Mouse (Mus musculus): ENCODE measurements around the gene Abcg8. TPM values are rescaled to one million over a fixed set of nuclear protein-coding genes. Genes with fewer than 3 reads are reported as not detected.

The Abcg8 gene
- polyA plus RNA-seq, 1 experiment from 2014 or later = 0.58 TPM

DNA sequence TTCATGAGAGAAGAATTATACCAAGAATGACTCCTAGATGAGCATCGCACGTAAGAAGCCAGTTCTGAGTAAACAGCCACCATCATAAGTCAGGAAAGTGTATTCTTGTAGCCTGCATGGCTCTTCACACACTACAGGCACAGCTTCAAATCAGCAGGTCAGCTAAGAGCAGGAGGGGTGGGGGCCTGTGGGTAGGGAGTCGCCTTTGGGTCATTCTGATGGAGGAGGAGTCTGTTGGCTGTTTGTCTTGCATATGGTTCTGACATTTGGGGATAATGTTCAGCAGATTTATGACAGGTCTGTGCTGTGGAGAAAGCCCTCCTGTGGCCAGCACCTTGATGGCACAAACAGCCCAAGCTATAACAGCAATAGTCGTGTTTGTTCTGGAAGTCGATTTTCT is 19.9 kb upstream of the Abcg8 start:
- WGBS (ENCODE audit: insufficient replicate concordance) = 61% methylated on average over 5 of the region's 5 CpGs
- Histone ChIP-seq H3K4me1 (ENCODE audit: control insufficient read depth, low read depth, low read length) (no peaks in the 10 kb centered on the region), H3K4me2 (ENCODE audit: low read depth, low read length) (no peak overlapping the region), H3K9ac (ENCODE audit: low read depth, low read length) (no peak overlapping the region), H3K27me3 (ENCODE audit: control insufficient read depth, insufficient read depth, low read depth, low read length) (no peaks in the 10 kb centered on the region), H3K4me3 (ENCODE audit: low read depth, low read length) (no peak overlapping the region), H3K9me3 (replicated peaks; ENCODE audit: control insufficient read depth, low read length) (no peaks in the 10 kb centered on the region), H3K36me3 (ENCODE audit: control insufficient read depth, insufficient read depth) (no peaks in the 10 kb centered on the region), H3K27ac (ENCODE audit: low read length) (no peak overlapping the region)
- ATAC-seq (ENCODE audit: low read depth) = no peak

- no peak overlapping the region for H3K9ac ChIP-seq (ENCODE audit: low read depth, low read length)
- WGBS (ENCODE audit: insufficient replicate concordance) = 65% methylated on average over 19 of the region's 19 CpGs
- no peaks in the 10 kb centered on the region for H3K27me3 ChIP-seq (ENCODE audit: control insufficient read depth, insufficient read depth, low read depth, low read length)
- no peak overlapping the region for H3K27ac ChIP-seq (ENCODE audit: low read length)
- no peak overlapping the region for H3K4me3 ChIP-seq (ENCODE audit: low read depth, low read length)
- no peak for ATAC-seq (ENCODE audit: low read depth)
- no peak overlapping the region for H3K4me2 ChIP-seq (ENCODE audit: low read depth, low read length)
- no peaks in the 10 kb centered on the region for H3K4me1 ChIP-seq (ENCODE audit: control insufficient read depth, low read depth, low read length)
- no peaks in the 10 kb centered on the region for H3K36me3 ChIP-seq (ENCODE audit: control insufficient read depth, insufficient read depth)
- H3K9me3 ChIP-seq (replicated peaks; ENCODE audit: control insufficient read depth, low read length) = no peaks in the 10 kb centered on the region
Observed at GRCm38 (mm10) chr17:84656653-84657421, 19.3 kb upstream of the Abcg8 start.

GRCm38 (mm10) chr17:84657422-84657732 is 18.7 kb upstream of the Abcg8 start:
- H3K36me3 ChIP-seq (ENCODE audit: control insufficient read depth, insufficient read depth) = no peaks in the 10 kb centered on the region
- H3K4me3 ChIP-seq (ENCODE audit: low read depth, low read length) = no peak overlapping the region
- 60% methylated on average over 3 of the region's 3 CpGs for WGBS (ENCODE audit: insufficient replicate concordance)
- no peaks in the 10 kb centered on the region for H3K4me1 ChIP-seq (ENCODE audit: control insufficient read depth, low read depth, low read length)
- no peaks in the 10 kb centered on the region for H3K27me3 ChIP-seq (ENCODE audit: control insufficient read depth, insufficient read depth, low read depth, low read length)
- no peaks in the 10 kb centered on the region for H3K9me3 ChIP-seq (replicated peaks; ENCODE audit: control insufficient read depth, low read length)
- H3K27ac ChIP-seq (ENCODE audit: low read length) = no peak overlapping the region
- no peak overlapping the region for H3K9ac ChIP-seq (ENCODE audit: low read depth, low read length)
- ATAC-seq (ENCODE audit: low read depth) = no peak
- no peak overlapping the region for H3K4me2 ChIP-seq (ENCODE audit: low read depth, low read length)

DNA sequence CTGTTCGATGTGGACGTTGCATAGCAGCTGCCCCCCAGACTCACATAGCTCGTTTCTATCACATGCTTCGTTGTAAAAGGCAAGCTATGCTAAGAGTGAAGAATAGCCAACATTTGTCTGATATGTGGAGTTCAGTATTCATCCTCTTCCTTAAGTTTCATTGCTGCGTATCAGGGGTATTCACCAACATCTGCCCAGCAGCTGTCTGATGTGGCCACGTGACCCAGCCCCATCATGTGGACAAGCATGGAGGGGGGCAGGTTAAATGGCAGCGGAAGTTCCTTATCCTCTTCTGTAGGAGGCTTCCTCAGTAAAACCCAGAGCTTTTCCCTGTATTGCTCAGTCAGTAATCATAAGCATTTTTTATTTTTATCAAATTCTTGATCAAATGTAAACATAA is 18.3 kb upstream of the Abcg8 start:
- WGBS (ENCODE audit: insufficient replicate concordance) = 61% methylated on average over 7 of the region's 7 CpGs
- no peak overlapping the region for H3K4me2 ChIP-seq (ENCODE audit: low read depth, low read length)
- H3K9ac ChIP-seq (ENCODE audit: low read depth, low read length) = no peak overlapping the region
- no peaks in the 10 kb centered on the region for H3K4me1 ChIP-seq (ENCODE audit: control insufficient read depth, low read depth, low read length)
- ATAC-seq (ENCODE audit: low read depth) = no peak
- H3K27ac ChIP-seq (ENCODE audit: low read length) = no peak overlapping the region
- no peak overlapping the region for H3K4me3 ChIP-seq (ENCODE audit: low read depth, low read length)
- H3K36me3 ChIP-seq (ENCODE audit: control insufficient read depth, insufficient read depth) = no peaks in the 10 kb centered on the region
- no peaks in the 10 kb centered on the region for H3K9me3 ChIP-seq (replicated peaks; ENCODE audit: control insufficient read depth, low read length)
- H3K27me3 ChIP-seq (ENCODE audit: control insufficient read depth, insufficient read depth, low read depth, low read length) = no peaks in the 10 kb centered on the region

DNA sequence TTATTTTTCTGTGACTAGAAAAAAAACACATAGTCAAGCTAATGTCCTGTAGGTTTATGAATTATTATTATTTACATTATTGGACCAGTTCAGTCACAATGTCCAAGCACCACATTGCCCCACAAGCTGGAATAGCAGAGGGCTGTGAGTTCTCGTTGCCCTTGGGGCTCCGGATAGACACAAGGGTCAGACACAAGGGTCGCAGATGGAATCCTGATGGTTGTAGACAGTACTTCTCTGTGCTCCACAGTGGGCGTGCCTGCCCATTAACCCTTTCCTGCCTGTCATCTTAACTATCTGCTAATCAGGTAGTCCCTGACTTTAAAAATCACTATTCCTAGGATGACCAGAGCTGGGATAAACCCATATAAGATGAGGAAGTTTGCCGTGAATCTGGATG is 17.9 kb upstream of the Abcg8 start:
- Histone ChIP-seq H3K4me2 (ENCODE audit: low read depth, low read length) (no peak overlapping the region), H3K36me3 (ENCODE audit: control insufficient read depth, insufficient read depth) (no peaks in the 10 kb centered on the region), H3K4me3 (ENCODE audit: low read depth, low read length) (no peak overlapping the region), H3K9ac (ENCODE audit: low read depth, low read length) (no peak overlapping the region), H3K4me1 (ENCODE audit: control insufficient read depth, low read depth, low read length) (no peaks in the 10 kb centered on the region), H3K9me3 (replicated peaks; ENCODE audit: control insufficient read depth, low read length) (no peaks in the 10 kb centered on the region), H3K27ac (ENCODE audit: low read length) (no peak overlapping the region), H3K27me3 (ENCODE audit: control insufficient read depth, insufficient read depth, low read depth, low read length) (no peaks in the 10 kb centered on the region)
- no peak for ATAC-seq (ENCODE audit: low read depth)
- 50% methylated on average over 5 of the region's 5 CpGs for WGBS (ENCODE audit: insufficient replicate concordance)

DNA sequence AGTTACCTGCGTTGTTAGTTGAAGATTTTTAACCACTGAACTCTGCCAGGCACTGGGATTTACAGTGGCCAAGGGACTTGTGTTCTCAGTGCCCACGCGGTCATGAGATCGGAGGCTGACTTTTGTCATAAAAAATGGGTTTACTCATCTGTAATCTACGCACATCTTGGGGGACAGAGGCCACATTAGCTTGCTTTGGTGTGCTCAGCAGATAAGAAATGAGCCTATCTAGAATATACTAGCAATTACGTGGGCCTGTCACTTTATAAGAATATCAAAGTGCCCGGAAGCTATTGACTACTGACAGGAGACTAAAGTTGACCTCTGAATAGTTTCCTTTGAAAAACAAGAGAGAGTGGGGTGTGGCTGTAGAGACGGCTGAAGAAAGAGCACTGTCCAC is 17.2 kb upstream of the Abcg8 start:
- WGBS (ENCODE audit: insufficient replicate concordance) = 66% methylated on average over 8 of the region's 8 CpGs
- H3K9me3 ChIP-seq (replicated peaks; ENCODE audit: control insufficient read depth, low read length) = no peaks in the 10 kb centered on the region
- H3K4me1 ChIP-seq (ENCODE audit: control insufficient read depth, low read depth, low read length) = no peaks in the 10 kb centered on the region
- H3K4me3 ChIP-seq (ENCODE audit: low read depth, low read length) = no peak overlapping the region
- no peak overlapping the region for H3K27ac ChIP-seq (ENCODE audit: low read length)
- no peaks in the 10 kb centered on the region for H3K27me3 ChIP-seq (ENCODE audit: control insufficient read depth, insufficient read depth, low read depth, low read length)
- H3K4me2 ChIP-seq (ENCODE audit: low read depth, low read length) = no peak overlapping the region
- H3K36me3 ChIP-seq (ENCODE audit: control insufficient read depth, insufficient read depth) = no peaks in the 10 kb centered on the region
- H3K9ac ChIP-seq (ENCODE audit: low read depth, low read length) = no peak overlapping the region
- ATAC-seq (ENCODE audit: low read depth) = no peak

- no peak overlapping the region for H3K4me3 ChIP-seq (ENCODE audit: low read depth, low read length)
- H3K4me2 ChIP-seq (ENCODE audit: low read depth, low read length) = no peak overlapping the region
- ATAC-seq (ENCODE audit: low read depth) = no peak
- H3K36me3 ChIP-seq (ENCODE audit: control insufficient read depth, insufficient read depth) = no peaks in the 10 kb centered on the region
- H3K9ac ChIP-seq (ENCODE audit: low read depth, low read length) = no peak overlapping the region
- no peaks in the 10 kb centered on the region for H3K9me3 ChIP-seq (replicated peaks; ENCODE audit: control insufficient read depth, low read length)
- 59% methylated on average over 10 of the region's 10 CpGs for WGBS (ENCODE audit: insufficient replicate concordance)
- no peaks in the 10 kb centered on the region for H3K4me1 ChIP-seq (ENCODE audit: control insufficient read depth, low read depth, low read length)
- H3K27ac ChIP-seq (ENCODE audit: low read length) = no peak overlapping the region
- H3K27me3 ChIP-seq (ENCODE audit: control insufficient read depth, insufficient read depth, low read depth, low read length) = no peaks in the 10 kb centered on the region
Observed at GRCm38 (mm10) chr17:84665053-84665452, 11.0 kb upstream of the Abcg8 start.

DNA sequence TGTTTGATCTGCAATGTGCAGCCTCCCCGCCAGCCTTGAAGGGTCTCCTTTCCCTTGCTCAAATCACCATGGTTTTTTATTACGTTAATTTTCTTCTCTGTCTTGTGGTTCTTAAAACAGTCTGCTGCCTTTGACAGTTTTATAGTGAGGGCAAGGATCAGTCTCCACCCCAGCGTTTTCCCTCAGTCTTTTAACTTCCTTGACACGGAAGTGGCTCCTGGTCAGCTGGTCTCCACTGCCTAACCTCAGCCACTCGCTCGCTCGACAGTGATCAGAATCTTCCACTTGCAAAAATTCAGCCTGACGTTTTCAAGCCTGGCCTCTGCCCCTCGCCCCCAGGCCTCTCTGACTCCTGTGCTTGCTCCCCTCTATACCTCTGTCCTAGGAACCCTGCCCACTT is 10.4 kb upstream of the Abcg8 start:
- ATAC-seq (ENCODE audit: low read depth) = no peak
- no peaks in the 10 kb centered on the region for H3K9me3 ChIP-seq (replicated peaks; ENCODE audit: control insufficient read depth, low read length)

GRCm38 (mm10) chr17:84667848-84668247 is 8.3 kb upstream of the Abcg8 start:
- Histone ChIP-seq H3K4me3 (ENCODE audit: low read depth, low read length) (no peak overlapping the region), H3K36me3 (ENCODE audit: control insufficient read depth, insufficient read depth) (no peaks in the 10 kb centered on the region), H3K27me3 (ENCODE audit: control insufficient read depth, insufficient read depth, low read depth, low read length) (no peaks in the 10 kb centered on the region), H3K9ac (ENCODE audit: low read depth, low read length) (no peak overlapping the region), H3K4me2 (ENCODE audit: low read depth, low read length) (no peak overlapping the region), H3K27ac (ENCODE audit: low read length) (no peak overlapping the region), H3K9me3 (replicated peaks; ENCODE audit: control insufficient read depth, low read length) (no peaks in the 10 kb centered on the region), H3K4me1 (ENCODE audit: control insufficient read depth, low read depth, low read length) (no peaks in the 10 kb centered on the region)
- WGBS (ENCODE audit: insufficient replicate concordance) = 78% methylated on average over 3 of the region's 3 CpGs
- ATAC-seq (ENCODE audit: low read depth) = no peak

More for the DNA sequence above, 10.4 kb upstream of the Abcg8 start:
- H3K27me3 ChIP-seq (ENCODE audit: control insufficient read depth, insufficient read depth, low read depth, low read length) = no peaks in the 10 kb centered on the region
- 24% methylated on average over 9 of the region's 9 CpGs for WGBS (ENCODE audit: insufficient replicate concordance)
- no peak overlapping the region for H3K27ac ChIP-seq (ENCODE audit: low read length)
- no peak overlapping the region for H3K4me3 ChIP-seq (ENCODE audit: low read depth, low read length)
- no peaks in the 10 kb centered on the region for H3K4me1 ChIP-seq (ENCODE audit: control insufficient read depth, low read depth, low read length)
- H3K36me3 ChIP-seq (ENCODE audit: control insufficient read depth, insufficient read depth) = no peaks in the 10 kb centered on the region
- H3K4me2 ChIP-seq (ENCODE audit: low read depth, low read length) = no peak overlapping the region
- no peak overlapping the region for H3K9ac ChIP-seq (ENCODE audit: low read depth, low read length)

All from liver, embryonic 16.5 days (tissue).